Mouse (Mus musculus): ENCODE results near the gene Slc1a1. TPM values are rescaled to one million over a fixed set of nuclear protein-coding genes. Genes with fewer than 3 reads are reported as not detected.

Gene Slc1a1
- polyA plus RNA-seq, 1 experiment, result 0.23 TPM

GRCm38 (mm10) chr19:28844946-28845710, 10.3 kb downstream of the Slc1a1 start:
- TF ChIP-seq GATA1 (IDR thresholded peaks at IDR 0.05; ENCODE audit: borderline replicate concordance, low read length) (no peak), FLI1 (IDR thresholded peaks at IDR 0.05; ENCODE audit: low read length) (no peak)
- Histone ChIP-seq H3K36me3 (replicated peaks; ENCODE audit: low read length) (no peaks in the 10 kb centered on the region), H3K4me3 (replicated peaks) (no peak overlapping the region), H3K4me1 (no peaks in the 10 kb centered on the region), H3K9me3 (no peaks in the 10 kb centered on the region), H3K27me3 (replicated peaks) (peaks cover 15% of the 10 kb centered on the region)

- Histone ChIP-seq H3K9me3 (no peaks in the 10 kb centered on the region), H3K36me3 (replicated peaks; ENCODE audit: low read length) (no peaks in the 10 kb centered on the region), H3K27me3 (replicated peaks) (peaks cover 4% of the 10 kb centered on the region), H3K4me3 (replicated peaks) (no peak overlapping the region), H3K4me1 (no peaks in the 10 kb centered on the region)
- TF ChIP-seq GATA1 (IDR thresholded peaks at IDR 0.05; ENCODE audit: borderline replicate concordance, low read length), result no peak
- no peak for TF ChIP-seq FLI1 (IDR thresholded peaks at IDR 0.05; ENCODE audit: low read length)
Measured at GRCm38 (mm10) chr19:28850510-28850909, 15.7 kb downstream of the Slc1a1 start.

- Histone ChIP-seq H3K9me3 (no peaks in the 10 kb centered on the region), H3K4me1 (no peaks in the 10 kb centered on the region), H3K27me3 (replicated peaks) (no peaks in the 10 kb centered on the region), H3K4me3 (replicated peaks) (no peak overlapping the region), H3K36me3 (replicated peaks; ENCODE audit: low read length) (no peaks in the 10 kb centered on the region)
- no peak for TF ChIP-seq FLI1 (IDR thresholded peaks at IDR 0.05; ENCODE audit: low read length)
- TF ChIP-seq GATA1 (IDR thresholded peaks at IDR 0.05; ENCODE audit: borderline replicate concordance, low read length), result no peak
Measured at GRCm38 (mm10) chr19:28852001-28852400, 17.2 kb downstream of the Slc1a1 start.

- TF ChIP-seq GATA1 (IDR thresholded peaks at IDR 0.05; ENCODE audit: borderline replicate concordance, low read length) (no peak), FLI1 (IDR thresholded peaks at IDR 0.05; ENCODE audit: low read length) (no peak)
- no peaks in the 10 kb centered on the region for H3K27me3 ChIP-seq (replicated peaks)
- H3K4me3 ChIP-seq (replicated peaks), result no peak overlapping the region
- no peaks in the 10 kb centered on the region for H3K4me1 ChIP-seq
- H3K36me3 ChIP-seq (replicated peaks; ENCODE audit: low read length), result no peaks in the 10 kb centered on the region
- no peaks in the 10 kb centered on the region for H3K9me3 ChIP-seq
Measured at GRCm38 (mm10) chr19:28854831-28855230, 20.0 kb downstream of the Slc1a1 start.

- Histone ChIP-seq H3K4me3 (replicated peaks) (no peak overlapping the region), H3K36me3 (replicated peaks; ENCODE audit: low read length) (no peaks in the 10 kb centered on the region), H3K27me3 (replicated peaks) (peaks cover 2% of the 10 kb centered on the region), H3K9me3 (no peaks in the 10 kb centered on the region), H3K4me1 (no peaks in the 10 kb centered on the region)
- TF ChIP-seq FLI1 (IDR thresholded peaks at IDR 0.05; ENCODE audit: low read length) (no peak), GATA1 (IDR thresholded peaks at IDR 0.05; ENCODE audit: borderline replicate concordance, low read length) (no peak)
Measured at GRCm38 (mm10) chr19:28860246-28860645, 25.4 kb downstream of the Slc1a1 start.

- Histone ChIP-seq H3K9me3 (no peaks in the 10 kb centered on the region), H3K27me3 (replicated peaks) (peaks cover 5% of the 10 kb centered on the region), H3K4me3 (replicated peaks) (no peak overlapping the region), H3K36me3 (replicated peaks; ENCODE audit: low read length) (no peaks in the 10 kb centered on the region), H3K4me1 (no peaks in the 10 kb centered on the region)
- no peak for TF ChIP-seq FLI1 (IDR thresholded peaks at IDR 0.05; ENCODE audit: low read length)
- TF ChIP-seq GATA1 (IDR thresholded peaks at IDR 0.05; ENCODE audit: borderline replicate concordance, low read length), result no peak
Measured at GRCm38 (mm10) chr19:28863626-28864025, 28.8 kb downstream of the Slc1a1 start.

GRCm38 (mm10) chr19:28864981-28865380, 30.1 kb downstream of the Slc1a1 start:
- H3K4me3 ChIP-seq (replicated peaks), result no peak overlapping the region
- no peak for TF ChIP-seq GATA1 (IDR thresholded peaks at IDR 0.05; ENCODE audit: borderline replicate concordance, low read length)
- TF ChIP-seq FLI1 (IDR thresholded peaks at IDR 0.05; ENCODE audit: low read length), result no peak
- H3K9me3 ChIP-seq, result no peaks in the 10 kb centered on the region
- no peaks in the 10 kb centered on the region for H3K4me1 ChIP-seq
- no peaks in the 10 kb centered on the region for H3K36me3 ChIP-seq (replicated peaks; ENCODE audit: low read length)
- peaks cover 5% of the 10 kb centered on the region for H3K27me3 ChIP-seq (replicated peaks)

GRCm38 (mm10) chr19:28865501-28865900, 30.7 kb downstream of the Slc1a1 start:
- H3K9me3 ChIP-seq, result no peaks in the 10 kb centered on the region
- TF ChIP-seq FLI1 (IDR thresholded peaks at IDR 0.05; ENCODE audit: low read length), result no peak
- no peaks in the 10 kb centered on the region for H3K4me1 ChIP-seq
- H3K27me3 ChIP-seq (replicated peaks), result peaks cover 3% of the 10 kb centered on the region
- H3K4me3 ChIP-seq (replicated peaks), result no peak overlapping the region
- H3K36me3 ChIP-seq (replicated peaks; ENCODE audit: low read length), result no peaks in the 10 kb centered on the region

- Histone ChIP-seq H3K9me3 (no peaks in the 10 kb centered on the region), H3K36me3 (replicated peaks; ENCODE audit: low read length) (no peaks in the 10 kb centered on the region), H3K27me3 (replicated peaks) (peaks cover 14% of the 10 kb centered on the region), H3K4me3 (replicated peaks) (no peak overlapping the region), H3K4me1 (no peaks in the 10 kb centered on the region)
- TF ChIP-seq FLI1 (IDR thresholded peaks at IDR 0.05; ENCODE audit: low read length) (no peak), GATA1 (IDR thresholded peaks at IDR 0.05; ENCODE audit: borderline replicate concordance, low read length) (no peak)
Measured at GRCm38 (mm10) chr19:28869251-28869855, 34.5 kb downstream of the Slc1a1 start.

- no peak for TF ChIP-seq FLI1 (IDR thresholded peaks at IDR 0.05; ENCODE audit: low read length)
- no peak for TF ChIP-seq GATA1 (IDR thresholded peaks at IDR 0.05; ENCODE audit: borderline replicate concordance, low read length)
Measured at GRCm38 (mm10) chr19:28870351-28870750, 35.5 kb downstream of the Slc1a1 start.

More at GRCm38 (mm10) chr19:28870351-28870750, 35.5 kb downstream of the Slc1a1 start:
- no peaks in the 10 kb centered on the region for H3K9me3 ChIP-seq
- no peaks in the 10 kb centered on the region for H3K4me1 ChIP-seq
- H3K4me3 ChIP-seq (replicated peaks), result no peak overlapping the region
- H3K36me3 ChIP-seq (replicated peaks; ENCODE audit: low read length), result no peaks in the 10 kb centered on the region
- H3K27me3 ChIP-seq (replicated peaks), result peaks cover 14% of the 10 kb centered on the region

Measured in megakaryocyte, embryonic 14.5 days (primary cell).